Comparison of ENCODE assay signal across 22 mouse cellular contexts in the genomic region with DNA sequence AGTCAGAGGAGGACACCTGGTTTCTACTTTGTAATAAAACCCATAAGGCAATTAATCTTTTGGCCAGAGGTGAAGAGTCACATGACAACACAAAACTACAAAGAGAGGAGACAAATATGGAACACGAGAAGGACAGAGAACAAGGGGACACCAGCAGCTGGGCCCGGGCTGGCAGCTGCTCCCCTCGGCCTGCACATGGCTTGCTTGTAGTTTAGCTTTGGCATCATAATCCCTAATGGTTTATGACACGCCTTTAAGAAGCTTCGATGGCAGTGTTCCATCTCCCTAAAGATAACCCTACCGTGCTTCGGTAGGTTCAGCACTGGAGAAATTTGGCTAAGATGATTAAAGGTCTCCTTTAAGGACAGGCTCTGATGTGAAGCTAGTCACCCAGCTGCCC.
DNase-seq lines count a peak whose midpoint lies in the region; ATAC-seq and TF ChIP-seq lines count a peak whose summit lies in the region.
"Had no signal": no experiment of that assay in that cellular context is flagged by ENCODE, and none has a peak within 500 bp of the region (broad histone marks: within the 10 kb centered on the region; RNA-seq: fewer than 3 reads in every experiment).

No protein-coding gene starts in this region.

- H3K27me3 ChIP-seq in testis, adult 2 months (ENCODE audit: control insufficient read depth, insufficient read depth, low read length) = no peaks in the 10 kb centered on the region
- H3K27me3 ChIP-seq in limb, embryonic 14.5 days (ENCODE audit: control insufficient read depth, insufficient read depth, low read length) = no peaks in the 10 kb centered on the region
- H3K27me3 ChIP-seq: forebrain, embryonic 13.5 days; heart, embryonic 13.5 days had no signal

- H3K27ac ChIP-seq in left cerebral cortex, adult 2 months = peak overlapping the region; percentile 34; the same call in 1 of the 2 replicates
- H3K27ac ChIP-seq in testis, adult 2 months (ENCODE audit: control insufficient read depth, insufficient read depth, low read depth, low read length) = peak overlapping the region; percentile 61
- H3K27ac ChIP-seq in limb, embryonic 14.5 days (replicated peaks; ENCODE audit: low read depth, low read length) = no peak overlapping the region
- H3K27ac ChIP-seq: forebrain, embryonic 10.5 days; forebrain, embryonic 13.5 days; heart, embryonic 13.5 days; hindbrain, embryonic 14.5 days had no signal

- intact Hi-C loops in left cerebral cortex, adult 2 months (cut with DNase I) = no loop called here
- intact Hi-C loops in left cerebral cortex, postnatal 36 days (cut with DNase I) = no loop called here

- no peak overlapping the region for H3K4me2 ChIP-seq in limb, embryonic 14.5 days (replicated peaks; ENCODE audit: low read depth, low read length, severe bottlenecking)
- H3K4me2 ChIP-seq: forebrain, embryonic 13.5 days; heart, embryonic 13.5 days; hindbrain, embryonic 14.5 days had no signal

- H3K4me1 ChIP-seq in testis, adult 2 months (ENCODE audit: control insufficient read depth, insufficient read depth, low read length) = peaks cover 4% of the 10 kb centered on the region; the same call in 1 of the 2 replicates
- no peaks in the 10 kb centered on the region for H3K4me1 ChIP-seq in limb, embryonic 14.5 days (ENCODE audit: control insufficient read depth, insufficient read depth, low read length)
- H3K4me1 ChIP-seq: forebrain, embryonic 13.5 days had no signal

- H3K4me3 ChIP-seq in left cerebral cortex, adult 2 months = no peak overlapping the region
- peak overlapping the region; percentile 85 for H3K4me3 ChIP-seq in testis, adult 2 months (ENCODE audit: control insufficient read depth, low read depth, low read length)
- H3K4me3 ChIP-seq in limb, embryonic 14.5 days (replicated peaks; ENCODE audit: low read length) = no peak overlapping the region
- H3K4me3 ChIP-seq: forebrain, embryonic 10.5 days; forebrain, embryonic 13.5 days; heart, embryonic 13.5 days had no signal

- no peak for TF ChIP-seq CTCF in left cerebral cortex, adult 2 months (IDR thresholded peaks at IDR 0.05)
- no peak for TF ChIP-seq CTCF in testis, adult 2 months (IDR thresholded peaks at IDR 0.05; ENCODE audit: control insufficient read depth, insufficient read depth, insufficient replicate concordance, low read depth, low read length)

- H3K9ac ChIP-seq in limb, embryonic 14.5 days (ENCODE audit: low read depth, low read length, severe bottlenecking) = no peak overlapping the region
- H3K9ac ChIP-seq: forebrain, embryonic 13.5 days; heart, embryonic 13.5 days; hindbrain, embryonic 14.5 days had no signal

- TF ChIP-seq POLR2A in testis, adult 2 months (IDR thresholded peaks at IDR 0.05; ENCODE audit: control insufficient read depth, low read depth, low read length) = peak; percentile 58; the same call in 1 of the 2 replicates
- no peak for TF ChIP-seq POLR2A in limb, embryonic 14.5 days (IDR thresholded peaks at IDR 0.05; ENCODE audit: borderline replicate concordance, extremely low read depth, insufficient read depth, insufficient read length)

- no peak for DNase-seq in left cerebral cortex, adult 2 months (ENCODE audit: extremely low spot score in 1 of 2, low spot score in 2 of 2)
- DNase-seq in left cerebral cortex, postnatal 36 days (ENCODE audit: low spot score in 2 of 2) = no peak
- DNase-seq in testis, postnatal 14 days (ENCODE audit: low spot score) = no peak
- no peak for DNase-seq in limb, embryonic 14.5 days (ENCODE audit: low spot score)
- no peak for DNase-seq in gastrocnemius, adult 8-10 months (ENCODE audit: low spot score in 2 of 2)
- DNase-seq: adrenal gland, adult 8-10 months; adrenal gland, postnatal 25 days; cerebellum, adult 11-12 months; cerebellum, adult 8-10 months; cerebellum, postnatal 10 days; cerebellum, postnatal 36 days; gastrocnemius, postnatal 14 days; heart, adult 18-20 months; heart, postnatal 14 days; heart, postnatal 4 days had no signal

- 57% methylated on average over 7 of the region's 7 CpGs for WGBS in limb, embryonic 14.5 days

- peak; percentile 60; the same call in 1 of the 2 replicates for ATAC-seq in limb, embryonic 14.5 days (ENCODE audit: low FRiP score, low read depth)
- ATAC-seq: activated CD4-positive, CD25-positive, alpha-beta regulatory T cell, adult 4 months; forebrain, embryonic 13.5 days; forebrain, embryonic 16.5 days had no signal

- no peaks in the 10 kb centered on the region for H3K36me3 ChIP-seq in testis, adult 2 months (ENCODE audit: control insufficient read depth, insufficient read depth, low read length)
- no peaks in the 10 kb centered on the region for H3K36me3 ChIP-seq in limb, embryonic 14.5 days (ENCODE audit: control insufficient read depth, insufficient read depth, low read length)
- H3K36me3 ChIP-seq: forebrain, embryonic 10.5 days; heart, embryonic 13.5 days had no signal

- no peaks in the 10 kb centered on the region for H3K9me3 ChIP-seq in limb, embryonic 14.5 days (ENCODE audit: control insufficient read depth, low read length)
- H3K9me3 ChIP-seq: forebrain, embryonic 10.5 days; forebrain, embryonic 13.5 days; heart, embryonic 13.5 days had no signal
